Mouse (Mus musculus): ENCODE data around the gene Vmn1r44.
"Not testable (repeated sequence)": the region's sequence is repeated elsewhere in the genome, so short reads cannot be mapped to it uniquely, and the experiment has no call there.

Gene Vmn1r44

GRCm38 (mm10) chr6:89883360-89883759 is at the start of gene Vmn1r44:
Gene Vmn1r44 (plus strand): TSS chr6:89883660.
- no peak for DNase-seq (ENCODE audit: low spot score)

GRCm38 (mm10) chr6:89857552-89857951 is 25.9 kb upstream of the Vmn1r44 start:
- no peak for DNase-seq (ENCODE audit: low spot score)

- no peak for DNase-seq (ENCODE audit: low spot score)
Measured at GRCm38 (mm10) chr6:89859839-89860238, 23.6 kb upstream of the Vmn1r44 start.

- DNase-seq (ENCODE audit: low spot score), result no peak
Measured at GRCm38 (mm10) chr6:89863792-89864191, 19.7 kb upstream of the Vmn1r44 start.

GRCm38 (mm10) chr6:89867276-89867675 is 16.2 kb upstream of the Vmn1r44 start:
- no peak for DNase-seq (ENCODE audit: low spot score)

GRCm38 (mm10) chr6:89867976-89868375 is 15.5 kb upstream of the Vmn1r44 start:
- no peak for DNase-seq (ENCODE audit: low spot score)

- DNase-seq (ENCODE audit: low spot score), result not testable (repeated sequence)
Measured at GRCm38 (mm10) chr6:89876313-89876712, 7.1 kb upstream of the Vmn1r44 start, which contains the start of the genes Vmn1r42 and Vmn1r43. Gene Vmn1r42 (minus strand): TSS chr6:89876413. Gene Vmn1r43 (minus strand): TSS chr6:89876413.

GRCm38 (mm10) chr6:89876963-89877362 is 6.5 kb upstream of the Vmn1r44 start:
- no peak for DNase-seq (ENCODE audit: low spot score)

GRCm38 (mm10) chr6:89880867-89881266 is 2.6 kb upstream of the Vmn1r44 start:
- DNase-seq (ENCODE audit: low spot score), result no peak

GRCm38 (mm10) chr6:89883812-89884211 is 352 bp downstream of the Vmn1r44 start:
- DNase-seq (ENCODE audit: low spot score), result no peak

- not testable (repeated sequence) for DNase-seq (ENCODE audit: low spot score)
Measured at GRCm38 (mm10) chr6:89940498-89940897, 57.0 kb downstream of the Vmn1r44 start, which contains the start of gene Vmn1r45. Gene Vmn1r45 (minus strand): TSS chr6:89940598.

GRCm38 (mm10) chr6:89940926-89941325 is 57.5 kb downstream of the Vmn1r44 start:
- no peak for DNase-seq (ENCODE audit: low spot score)
